ENCODE assay signal across 8 mouse cellular contexts in genomic region chr7:78882469-78882837, GRCm38 (mm10). TPM values are rescaled to one million over a fixed set of nuclear protein-coding genes. Genes with fewer than 3 reads are reported as not detected.
DNase-seq lines count a peak whose midpoint lies in the region; ATAC-seq and TF ChIP-seq lines count a peak whose summit lies in the region.

No protein-coding gene starts in this region.

- H3K4me1 ChIP-seq in limb, embryonic 15.5 days = peaks cover 16% of the 10 kb centered on the region
- H3K4me1 ChIP-seq in stomach, embryonic 14.5 days (ENCODE audit: control insufficient read depth, insufficient read depth, low read length) = no peaks in the 10 kb centered on the region; the same call in 1 of the 2 replicates

- peak; percentile 46 to 64 for DNase-seq in layer of hippocampus, adult 2 months (ENCODE audit: low spot score in 2 of 2)
- no peak for DNase-seq in layer of hippocampus, adult 11-12 months (ENCODE audit: low spot score)
- DNase-seq in embryo, embryonic 10 days (ENCODE audit: low spot score) = peak; percentile 87
- peak; percentile 46 to 61 for DNase-seq in frontal cortex, postnatal 36 days (ENCODE audit: low spot score in 2 of 2)
- DNase-seq in gastrocnemius, postnatal 14 days = no peak

- H3K27me3 ChIP-seq in limb, embryonic 15.5 days = peaks cover 54% of the 10 kb centered on the region
- H3K27me3 ChIP-seq in stomach, embryonic 14.5 days (ENCODE audit: control insufficient read depth, insufficient read depth, low read length) = peaks cover 14% of the 10 kb centered on the region; the same call in 1 of the 2 replicates

- H3K4me3 ChIP-seq in layer of hippocampus, adult 2 months = peak overlapping the region; percentile 74
- peak overlapping the region; percentile 22 for H3K4me3 ChIP-seq in limb, embryonic 15.5 days
- peak overlapping the region; percentile 20 for H3K4me3 ChIP-seq in stomach, embryonic 14.5 days (ENCODE audit: low read depth, low read length)

- H3K4me2 ChIP-seq in limb, embryonic 15.5 days = peak overlapping the region; percentile 41
- H3K4me2 ChIP-seq in stomach, embryonic 14.5 days (replicated peaks; ENCODE audit: low read depth, low read length) = peak overlapping the region; percentile 39

- no peak for TF ChIP-seq CTCF in layer of hippocampus, adult 2 months (conservative IDR thresholded peaks at IDR 0.05)

- H3K27ac ChIP-seq in layer of hippocampus, adult 2 months = peak overlapping the region; percentile 93
- H3K27ac ChIP-seq in limb, embryonic 15.5 days = no peak overlapping the region
- no peak overlapping the region for H3K27ac ChIP-seq in stomach, embryonic 14.5 days (ENCODE audit: low read length)

- intact Hi-C loops in gastrocnemius, postnatal 14 days (cut with DNase I; ENCODE audit: low total_unique reads) = no loop called here

- H3K9ac ChIP-seq in limb, embryonic 15.5 days = no peak overlapping the region
- H3K9ac ChIP-seq in stomach, embryonic 14.5 days (replicated peaks; ENCODE audit: low read depth, low read length) = no peak overlapping the region

- no peaks in the 10 kb centered on the region for H3K9me3 ChIP-seq in limb, embryonic 15.5 days
- H3K9me3 ChIP-seq in stomach, embryonic 14.5 days (ENCODE audit: control insufficient read depth, low read depth, low read length) = no peaks in the 10 kb centered on the region

- WGBS in limb, embryonic 15.5 days = 3% methylated on average over 23 of the region's 23 CpGs
- WGBS in stomach, embryonic 14.5 days = 2% methylated on average over 22 of the region's 23 CpGs

- no peak for ATAC-seq in limb, embryonic 15.5 days (ENCODE audit: insufficient number of reproducible peaks, low FRiP score, low TSS enrichment, low read depth)
- ATAC-seq in stomach, embryonic 14.5 days (ENCODE audit: insufficient number of reproducible peaks, insufficient read depth, low FRiP score, low read depth) = peak; percentile 35; the same call in 1 of the 2 replicates
- no peak for ATAC-seq in megakaryocyte-erythroid progenitor cell, adult 5-6 weeks (replicated peaks; ENCODE audit: low FRiP score, low TSS enrichment, poor library complexity, severe bottlenecking)

- no peaks in the 10 kb centered on the region for H3K36me3 ChIP-seq in limb, embryonic 15.5 days
- no peaks in the 10 kb centered on the region for H3K36me3 ChIP-seq in stomach, embryonic 14.5 days (ENCODE audit: control insufficient read depth, insufficient read depth, low read length)

RNA-seq across cellular contexts. Expression of gene Aen, which starts 13.2 kb away (rescaled TPM):
- total RNA-seq in layer of hippocampus, adult 2 months (2021) = 10 to 100 TPM; 20.8 to 23.7 TPM
- 38.7 and 41.8 TPM in 2 replicates for polyA plus RNA-seq in limb, embryonic 15.5 days (2015; fragmentation: Nextera tagmentation; extraction: Ambion mirVana)
- polyA plus RNA-seq in stomach, embryonic 14.5 days (2014; fragmentation: Nextera tagmentation; extraction: Ambion mirVana) = 32.6 and 34.9 TPM in 2 replicates
- total RNA-seq in gastrocnemius, postnatal 14 days (2021) = 10 to 100 TPM; 23.2 to 27.5 TPM
- total RNA-seq in megakaryocyte-erythroid progenitor cell, adult 5-6 weeks (2014; fragmentation: Nextera tagmentation) = 77.3 and 78.2 TPM in 2 replicates
- 52.6 and 81.7 TPM in 2 replicates for total RNA-seq in megakaryocyte-erythroid progenitor cell, adult 5-6 weeks (2017)

RNA-seq across cellular contexts. Expression of gene Isg20, which starts 30.8 kb away (rescaled TPM):
- total RNA-seq in layer of hippocampus, adult 2 months (2021) = under 1 TPM; 0.34 to 0.49 TPM
- polyA plus RNA-seq in limb, embryonic 15.5 days (2015; fragmentation: Nextera tagmentation; extraction: Ambion mirVana) = 3.9 and 4.1 TPM in 2 replicates
- 16.0 and 18.3 TPM in 2 replicates for polyA plus RNA-seq in stomach, embryonic 14.5 days (2014; fragmentation: Nextera tagmentation; extraction: Ambion mirVana)
- 1 to 10 TPM; 1.0 to 1.2 TPM for total RNA-seq in gastrocnemius, postnatal 14 days (2021)
- 140 and 149 TPM in 2 replicates for total RNA-seq in megakaryocyte-erythroid progenitor cell, adult 5-6 weeks (2014; fragmentation: Nextera tagmentation)
- 46.2 and 54.5 TPM in 2 replicates for total RNA-seq in megakaryocyte-erythroid progenitor cell, adult 5-6 weeks (2017)

RNA-seq across cellular contexts. Expression of gene Det1, which starts 35.4 kb away (rescaled TPM):
- 1 to 10 TPM; 6.5 to 6.6 TPM for total RNA-seq in layer of hippocampus, adult 2 months (2021)
- polyA plus RNA-seq in limb, embryonic 15.5 days (2015; fragmentation: Nextera tagmentation; extraction: Ambion mirVana) = 16.0 and 17.2 TPM in 2 replicates
- polyA plus RNA-seq in stomach, embryonic 14.5 days (2014; fragmentation: Nextera tagmentation; extraction: Ambion mirVana) = 19.4 and 21.3 TPM in 2 replicates
- total RNA-seq in gastrocnemius, postnatal 14 days (2021) = 1 to 10 TPM; 8.5 to 9.2 TPM
- 29.3 and 29.4 TPM in 2 replicates for total RNA-seq in megakaryocyte-erythroid progenitor cell, adult 5-6 weeks (2014; fragmentation: Nextera tagmentation)
- total RNA-seq in megakaryocyte-erythroid progenitor cell, adult 5-6 weeks (2017) = 13.8 and 27.0 TPM in 2 replicates

Comparison
In these comparisons a context has a peak if more than half of its experiments do, and no peak if none do; other contexts are left out.
1. DNase-seq: peak in layer of hippocampus, adult 2 months (2 of 2), embryo, embryonic 10 days (single experiment) and frontal cortex, postnatal 36 days (2 of 2); none in layer of hippocampus, adult 11-12 months (single experiment) and gastrocnemius, postnatal 14 days (single experiment).
2. H3K4me3 ChIP-seq: peak in every context shown above with its lines; median percentile 74 in layer of hippocampus, adult 2 months; 22 in limb, embryonic 15.5 days; 20 in stomach, embryonic 14.5 days.
3. RNA of gene Isg20, which starts 30.8 kb away (total RNA-seq): 46.2 to 149 TPM in megakaryocyte-erythroid progenitor cell, adult 5-6 weeks; 1.0 to 1.2 TPM in gastrocnemius, postnatal 14 days and 0.34 to 0.49 TPM in layer of hippocampus, adult 2 months; every median in the first group is over 10 times any median in the second.